ENCODE assay signal across 12 mouse cellular contexts in the genomic region with DNA sequence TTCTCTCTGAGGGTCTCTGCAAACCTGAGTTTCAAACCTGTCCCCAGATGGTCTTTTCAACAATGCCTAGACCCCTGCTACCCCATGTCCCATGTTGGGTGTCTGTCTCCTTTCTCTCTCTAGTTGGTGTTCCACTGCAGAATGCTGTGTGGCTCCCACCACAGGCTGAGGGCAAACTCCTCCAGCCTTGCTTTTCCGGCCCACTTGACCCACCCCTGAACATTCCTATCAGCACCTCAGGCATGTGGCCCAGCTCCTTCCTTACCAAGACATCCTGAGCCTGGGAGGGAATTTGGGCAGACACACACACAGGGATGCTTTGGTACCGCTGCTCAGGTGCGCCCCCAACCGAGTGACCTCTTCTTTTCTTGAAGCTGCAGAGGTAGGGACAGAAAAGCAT.
"Had no signal": no experiment of that assay in that cellular context is flagged by ENCODE, and none has a peak within 500 bp of the region (broad histone marks: within the 10 kb centered on the region; RNA-seq: fewer than 3 reads in every experiment).

No protein-coding gene starts in this region.

- H3K9me3 ChIP-seq: limb, embryonic 15.5 days; liver, embryonic 12.5 days; megakaryocyte, embryonic 14.5 days; midbrain, embryonic 15.5 days; neural tube, embryonic 12.5 days had no signal

- H3K4me2 ChIP-seq: limb, embryonic 15.5 days; liver, embryonic 12.5 days; midbrain, embryonic 11.5 days; midbrain, embryonic 15.5 days; neural tube, embryonic 12.5 days had no signal

- H3K27ac ChIP-seq: limb, embryonic 15.5 days; liver, embryonic 12.5 days; macrophage; midbrain, embryonic 15.5 days; neural tube, embryonic 12.5 days; stomach, postnatal 0 days had no signal

- ATAC-seq: liver, embryonic 12.5 days; midbrain, embryonic 15.5 days had no signal

- H3K27me3 ChIP-seq: megakaryocyte, embryonic 14.5 days; midbrain, embryonic 15.5 days had no signal

- H3K4me3 ChIP-seq: limb, embryonic 15.5 days; liver, embryonic 12.5 days; megakaryocyte, embryonic 14.5 days; midbrain, embryonic 15.5 days; neural tube, embryonic 12.5 days had no signal

- H3K9ac ChIP-seq: limb, embryonic 15.5 days; liver, embryonic 12.5 days; midbrain, embryonic 15.5 days; neural tube, embryonic 12.5 days had no signal

- DNase-seq: kidney, adult 11 months; kidney, adult 9 months; kidney, postnatal 10 days; thymus, postnatal 4 days had no signal
